Mouse (Mus musculus) intestine, postnatal 0 days (tissue): ENCODE data around the gene Med26. TPM values are rescaled to one million over a fixed set of nuclear protein-coding genes. Genes with fewer than 3 reads are reported as not detected.
A peak's percentile ranks its signal among the peaks of the same experiment; 100 is the strongest.

Experiments used
- ATAC-seq: fragments of 200-750 bp; cut with Nextera tagmentation; 2 replicates; pipeline ENCODE4 v1.8.0; 2017; ENCODE audit warnings: mild to moderate bottlenecking, moderate TSS enrichment, moderate library complexity
- H3K27ac ChIP-seq: fragments of 300-500 bp; sonication (generic); 2 replicates; pipeline ENCODE4 v1.5.1; 2014; ENCODE audit warnings: mild to moderate bottlenecking, low read depth, low read length, moderate library complexity
- H3K27me3 ChIP-seq: fragments of 300-500 bp; sonication (generic); replicated peaks from 2 replicates; pipeline ENCODE4 v1.6.1; 2014; ENCODE audit warnings: low read length, mixed read lengths; ENCODE audit not compliant: control insufficient read depth, insufficient read depth
- H3K36me3 ChIP-seq: fragments of 300-500 bp; sonication (generic); 2 replicates; pipeline ENCODE4 v1.6.1; 2014; ENCODE audit warnings: mild to moderate bottlenecking, moderate library complexity; ENCODE audit not compliant: control insufficient read depth, insufficient read depth
- H3K4me1 ChIP-seq: fragments of 300-500 bp; sonication (generic); replicated peaks from 2 replicates; pipeline ENCODE4 v1.6.1; 2014; ENCODE audit warnings: antibody characterized with exemption, low read length, mixed read lengths; ENCODE audit not compliant: control insufficient read depth, insufficient read depth
- H3K4me2 ChIP-seq: fragments of 300-500 bp; sonication (generic); replicated peaks from 2 replicates; pipeline ENCODE4 v1.6.1; 2014; ENCODE audit warnings: low read depth, mild to moderate bottlenecking, moderate library complexity
- H3K4me3 ChIP-seq: fragments of 300-500 bp; sonication (generic); 2 replicates; pipeline ENCODE4 v1.5.1; 2014; ENCODE audit warnings: low read depth, low read length
- H3K9ac ChIP-seq: fragments of 300-500 bp; sonication (generic); 2 replicates; pipeline ENCODE4 v1.6.1; 2014; ENCODE audit warnings: mild to moderate bottlenecking, low read depth, low read length
- H3K9me3 ChIP-seq: fragments of 300-500 bp; sonication (generic); 2 replicates; pipeline ENCODE4 v1.6.1; 2016; ENCODE audit warnings: mixed run types; ENCODE audit not compliant: control insufficient read depth
- CTCF ChIP-seq: sonication (generic); IDR thresholded peaks from 2 replicates; pipeline ENCODE4 v1.5.1; 2016; ENCODE audit warnings: low read depth, mild to moderate bottlenecking, control low read depth, antibody characterized with exemption, moderate library complexity
- WGBS: fragments of 180-500 bp; shearing (Covaris S2); extraction: QIAGEN DNeasy Blood & Tissue Kit; methylation state at CpG from one replicate; pipeline ENCODE4 v1.1.7; 2014; 5-methylcytosine and 5-hydroxymethylcytosine counted together
- polyA plus RNA-seq: library from polyadenylated mRNA; unstranded; fragments of >200 nt; fragmentation: Nextera tagmentation; extraction: Ambion mirVana; gene quantifications from 2 replicates; pipeline ENCODE4 v1.2.1, GENCODE M21; 2015

Gene Med26
- polyA plus RNA-seq = 6.4 and 7.8 TPM in 2 replicates

DNA sequence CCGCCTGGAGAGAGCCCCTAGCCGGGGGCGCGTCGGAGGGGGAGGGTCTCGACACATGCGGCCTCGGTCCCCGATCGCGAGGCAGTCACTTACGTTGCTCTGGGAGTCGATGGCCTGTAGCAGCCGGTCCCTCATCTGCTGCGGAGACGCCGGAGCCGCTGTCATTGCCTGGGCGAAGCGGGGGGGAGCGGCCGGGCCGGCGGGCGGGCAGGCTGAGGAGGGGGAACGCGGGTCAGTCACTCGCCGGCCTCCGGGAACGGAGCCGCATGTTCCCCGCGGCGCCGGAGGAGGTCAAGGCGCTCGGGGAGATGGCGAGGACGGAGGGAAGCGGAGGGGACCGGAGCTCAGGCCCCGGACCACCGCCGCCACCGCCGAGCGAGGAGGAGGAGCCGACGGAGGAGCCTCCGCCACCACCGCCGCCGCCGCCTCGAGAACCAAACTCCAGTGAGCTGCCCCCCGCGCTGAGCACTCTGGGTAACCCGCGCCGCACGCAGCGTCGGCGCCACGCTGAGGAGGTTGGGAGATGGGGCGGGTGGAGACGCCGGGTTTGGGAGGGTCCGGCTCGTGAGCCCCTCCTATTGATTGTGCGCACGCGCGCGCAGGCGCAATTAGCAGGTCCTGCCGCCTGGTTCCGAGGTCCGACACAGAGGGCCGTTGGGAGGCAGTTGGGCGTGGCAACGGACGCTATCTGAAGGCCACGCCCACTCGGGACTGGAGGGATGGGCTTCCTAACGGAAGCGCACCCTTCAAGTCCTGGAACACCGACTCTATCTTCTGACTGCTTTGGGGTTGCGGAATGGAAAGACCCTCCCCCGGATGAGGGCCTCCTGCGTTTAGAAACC, at the start of gene Med26:
Med26 (minus strand) TSS at position 469 of the 842 bp plus-strand sequence.
- Histone ChIP-seq H3K27me3 (no peaks in the 10 kb centered on the region), H3K36me3 (no peaks in the 10 kb centered on the region), H3K4me2 (peak within 1 kb of the TSS; percentile 75), H3K27ac (peak within 1 kb of the TSS; percentile 87), H3K9me3 (no peaks in the 10 kb centered on the region), H3K4me3 (peak within 1 kb of the TSS; percentile 89), H3K9ac (peak within 1 kb of the TSS; percentile 97), H3K4me1 (peaks cover 10% of the 10 kb centered on the region; the same call in 1 of the 2 replicates)
- whole genome bisulfite sequencing = under 1% methylated on average over 87 of the region's 92 CpGs
- peak; percentile 99 for ATAC-seq
- peak; percentile 48; the same call in 1 of the 2 replicates for TF ChIP-seq CTCF

DNA sequence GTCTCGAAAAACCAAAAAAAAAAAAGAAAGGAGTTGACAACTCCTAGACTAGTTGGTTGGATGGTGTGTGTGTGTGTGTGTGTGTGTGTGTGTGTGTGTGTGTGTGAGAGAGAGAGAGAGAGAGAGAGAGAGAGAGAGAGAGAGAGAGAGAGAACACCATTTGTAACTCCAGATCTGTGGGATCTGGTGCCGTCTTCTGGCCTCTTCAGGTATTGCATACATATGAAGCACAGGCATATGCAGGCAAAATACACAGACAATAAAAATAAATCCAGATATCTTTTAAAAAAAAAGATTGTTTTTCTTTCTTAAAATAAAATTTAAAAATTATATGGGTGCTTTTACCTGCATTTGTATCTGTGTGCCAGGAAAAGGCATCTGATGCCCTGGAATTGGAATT, 42.1 kb upstream of the Med26 start:
- Histone ChIP-seq H3K4me3 (no peak overlapping the region), H3K27ac (no peak overlapping the region), H3K36me3 (no peaks in the 10 kb centered on the region), H3K9ac (no peak overlapping the region), H3K27me3 (no peaks in the 10 kb centered on the region), H3K4me1 (no peaks in the 10 kb centered on the region), H3K4me2 (no peak overlapping the region), H3K9me3 (no peaks in the 10 kb centered on the region)
- 55% methylated on average over 2 of the region's 2 CpGs for WGBS
- no peak for ATAC-seq
- peak; percentile 70 for TF ChIP-seq CTCF

DNA sequence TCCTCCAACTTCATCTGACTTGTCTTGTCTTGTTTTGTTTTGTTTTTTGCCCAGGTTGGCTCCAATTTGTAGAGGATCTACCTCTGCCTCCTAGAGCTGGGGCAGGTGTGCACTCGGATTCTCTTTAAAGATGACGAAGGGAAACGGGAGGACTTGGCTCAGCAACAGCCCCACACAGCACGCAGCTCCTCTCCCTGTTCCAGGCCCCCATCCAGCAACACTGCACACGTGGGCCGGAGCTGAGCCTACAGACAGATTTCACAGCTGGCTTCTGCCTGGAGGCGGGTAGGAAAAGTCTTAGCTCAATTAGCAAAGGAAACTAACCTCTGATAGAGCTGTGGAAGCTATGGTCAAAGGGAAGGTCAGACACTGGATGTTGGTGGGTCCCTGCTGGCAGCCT, 41.2 kb upstream of the Med26 start:
- Histone ChIP-seq H3K4me1 (no peaks in the 10 kb centered on the region), H3K27ac (no peak overlapping the region), H3K4me3 (no peak overlapping the region), H3K36me3 (no peaks in the 10 kb centered on the region), H3K9ac (no peak overlapping the region), H3K4me2 (no peak overlapping the region), H3K27me3 (no peaks in the 10 kb centered on the region), H3K9me3 (no peaks in the 10 kb centered on the region)
- WGBS = 76% methylated on average over 7 of the region's 7 CpGs
- no peak for ATAC-seq
- TF ChIP-seq CTCF = no peak

DNA sequence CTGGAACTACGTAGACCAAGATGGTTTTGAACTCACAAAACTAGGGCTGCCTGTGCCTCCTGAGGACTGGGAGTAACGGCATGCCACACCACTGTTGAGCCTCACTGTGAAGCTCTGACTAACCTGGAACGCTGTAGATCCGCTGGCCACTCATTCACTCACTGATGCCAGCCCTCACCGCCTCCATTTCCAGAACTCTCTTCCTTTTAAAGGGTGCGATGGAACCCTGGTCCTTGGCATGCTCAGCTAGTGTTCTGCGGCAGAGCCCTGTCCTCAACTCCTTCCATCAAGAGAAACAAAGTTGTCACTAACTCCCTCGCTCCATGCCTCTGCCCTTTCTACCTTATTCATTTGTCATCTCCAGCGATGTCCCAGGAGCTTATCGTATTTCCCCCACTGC, 40.8 kb upstream of the Med26 start:
- no peak overlapping the region for H3K27ac ChIP-seq
- ATAC-seq = no peak
- no peaks in the 10 kb centered on the region for H3K27me3 ChIP-seq
- no peak overlapping the region for H3K4me2 ChIP-seq
- no peak for TF ChIP-seq CTCF
- no peak overlapping the region for H3K4me3 ChIP-seq
- no peak overlapping the region for H3K9ac ChIP-seq
- H3K36me3 ChIP-seq = no peaks in the 10 kb centered on the region
- H3K9me3 ChIP-seq = no peaks in the 10 kb centered on the region
- 88% methylated on average over 10 of the region's 10 CpGs for WGBS
- H3K4me1 ChIP-seq = no peaks in the 10 kb centered on the region

DNA sequence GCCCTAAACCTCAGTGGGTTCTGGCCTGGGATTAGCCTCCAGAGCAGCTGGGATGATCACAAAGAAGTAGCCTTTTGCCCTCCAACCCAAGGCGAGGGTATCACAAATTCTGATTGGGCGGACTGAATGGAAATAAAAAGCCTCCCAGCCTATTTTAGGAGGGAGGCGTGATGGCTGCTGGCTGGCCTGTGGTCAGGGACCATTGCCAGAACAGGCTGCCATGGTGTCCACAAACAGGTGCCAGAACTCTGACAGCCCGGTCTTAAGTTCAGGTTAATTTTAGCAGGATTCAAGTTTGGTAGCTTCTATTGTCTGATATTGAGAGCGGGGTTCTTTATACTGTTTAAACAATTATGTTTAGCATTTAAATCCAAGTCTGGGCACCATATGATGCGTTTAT, 39.7 kb upstream of the Med26 start:
- TF ChIP-seq CTCF = no peak
- Histone ChIP-seq H3K9ac (no peak overlapping the region), H3K4me2 (no peak overlapping the region), H3K4me1 (no peaks in the 10 kb centered on the region), H3K27me3 (no peaks in the 10 kb centered on the region), H3K9me3 (no peaks in the 10 kb centered on the region), H3K36me3 (no peaks in the 10 kb centered on the region), H3K27ac (no peak overlapping the region), H3K4me3 (no peak overlapping the region)
- WGBS = 75% methylated on average over 6 of the region's 6 CpGs
- no peak for ATAC-seq

DNA sequence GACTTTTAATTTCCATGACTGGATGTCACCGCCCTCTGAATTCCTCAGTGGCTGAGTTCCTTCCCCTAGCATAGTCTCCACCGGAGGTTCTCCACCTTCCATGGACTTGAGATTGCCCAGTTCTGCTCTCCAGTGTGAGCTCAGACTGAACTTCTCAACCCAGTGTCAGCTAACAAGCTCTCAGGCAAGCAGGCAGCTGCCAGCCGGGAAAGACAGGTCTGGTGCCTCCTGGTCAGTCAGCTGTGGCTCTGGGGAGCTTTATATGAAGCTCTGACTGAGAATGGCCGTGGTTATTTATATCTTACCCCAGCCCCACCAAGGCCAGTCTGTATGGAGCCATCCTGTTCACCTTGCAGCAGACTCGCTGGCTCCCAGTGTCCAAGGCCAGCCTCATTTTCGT, 36.3 kb upstream of the Med26 start:
- WGBS = 68% methylated on average over 6 of the region's 6 CpGs
- Histone ChIP-seq H3K27me3 (no peaks in the 10 kb centered on the region), H3K9ac (no peak overlapping the region), H3K4me3 (no peak overlapping the region), H3K4me1 (no peaks in the 10 kb centered on the region), H3K9me3 (no peaks in the 10 kb centered on the region), H3K27ac (no peak overlapping the region), H3K36me3 (no peaks in the 10 kb centered on the region), H3K4me2 (no peak overlapping the region)
- no peak for TF ChIP-seq CTCF
- no peak for ATAC-seq
